14 mouse cellular contexts compared by ENCODE assay signal in the genomic region with DNA sequence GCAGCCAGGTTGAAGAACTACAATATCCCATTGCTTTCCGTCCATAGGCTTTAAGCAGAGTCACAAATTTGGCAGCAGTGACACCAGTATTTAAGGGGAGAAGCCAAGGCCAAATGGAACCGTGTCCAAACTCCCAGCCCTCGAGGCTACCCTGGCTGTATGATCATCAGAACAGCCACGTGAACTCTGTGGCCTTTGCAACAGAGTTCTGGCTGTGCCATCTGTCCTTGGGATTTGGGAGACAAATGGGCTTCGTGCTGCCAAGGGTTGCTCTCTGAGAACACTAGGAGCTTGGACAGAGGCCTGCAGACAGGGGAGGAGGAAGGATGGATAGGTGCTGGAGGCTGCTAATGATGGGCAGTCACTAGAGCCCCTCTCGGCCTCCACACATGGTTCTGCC.
DNase-seq lines count a peak whose midpoint lies in the region; TF ChIP-seq lines count a peak whose summit lies in the region.
"Had no signal": no experiment of that assay in that cellular context is flagged by ENCODE, and none has a peak within 500 bp of the region (broad histone marks: within the 10 kb centered on the region; RNA-seq: fewer than 3 reads in every experiment).

No protein-coding gene starts in this region.

- H3K4me3 ChIP-seq in heart, adult 2 months, result no peak overlapping the region
- no peak overlapping the region for H3K4me3 ChIP-seq in heart, embryonic 10.5 days
- H3K4me3 ChIP-seq: heart, embryonic 13.5 days had no signal

- no peak overlapping the region for H3K9ac ChIP-seq in heart, adult 2 months (ENCODE audit: low read depth, low read length)
- H3K9ac ChIP-seq: heart, embryonic 13.5 days; liver, embryonic 14.5 days had no signal

- no peak for TF ChIP-seq POLR2A in heart, adult 2 months (IDR thresholded peaks at IDR 0.05; ENCODE audit: insufficient read depth, low read depth, low read length)

- no peaks in the 10 kb centered on the region for H3K27me3 ChIP-seq in heart, adult 2 months (ENCODE audit: control insufficient read depth, insufficient read depth, low read length)
- H3K27me3 ChIP-seq in heart, embryonic 10.5 days (ENCODE audit: insufficient read depth, poor library complexity, severe bottlenecking), result peaks cover 17% of the 10 kb centered on the region; the same call in 1 of the 2 replicates

- H3K9me3 ChIP-seq in heart, embryonic 10.5 days, result no peaks in the 10 kb centered on the region
- H3K9me3 ChIP-seq: heart, embryonic 13.5 days had no signal

- no peak overlapping the region for H3K27ac ChIP-seq in heart, adult 2 months
- no peak overlapping the region for H3K27ac ChIP-seq in heart, embryonic 10.5 days
- H3K27ac ChIP-seq: heart, embryonic 13.5 days; liver, embryonic 14.5 days; macrophage had no signal

- TF ChIP-seq EP300 in heart, adult 2 months (IDR thresholded peaks at IDR 0.05; ENCODE audit: insufficient read depth, low read depth, low read length), result 0 out of 2 replicates have a peak, but pooled peaks have one; percentile 36

- peak in 1 of 2 experiments; percentile 56 for DNase-seq in heart, adult 2 months
- no peak for DNase-seq in heart, embryonic 10.5 days (ENCODE audit: low spot score)
- DNase-seq in 3T3-L1 (ENCODE audit: low read depth, low spot score), result peak; percentile 47
- DNase-seq in adrenal gland, adult 8-10 months, result peak; percentile 90
- DNase-seq in cerebellum, adult 9-10 months, result peak; percentile 94
- DNase-seq in thymus, postnatal 36 days, result no peak
- DNase-seq in c-Kit-positive CD71-positive TER-119-positive erythroid progenitor cells, embryonic 14.5 days (ENCODE audit: low spot score), result no peak
- DNase-seq in embryo, embryonic 10 days (ENCODE audit: low spot score), result no peak
- DNase-seq: kidney, adult 11 months; retina, postnatal 1 day; thymus, postnatal 4 days had no signal

- TF ChIP-seq CTCF in heart, adult 2 months (IDR thresholded peaks at IDR 0.05), result no peak

- WGBS in heart, adult 2 months, result 34% methylated on average over 6 of the region's 6 CpGs
- WGBS in heart, embryonic 10.5 days, result 59% methylated on average over 6 of the region's 6 CpGs

- H3K4me1 ChIP-seq in heart, adult 2 months (ENCODE audit: control insufficient read depth, insufficient read depth, low read length), result no peaks in the 10 kb centered on the region
- 0 out of 2 replicates have a peak, but pooled peaks cover 4% of the 10 kb centered on the region for H3K4me1 ChIP-seq in heart, embryonic 10.5 days
- H3K4me1 ChIP-seq: heart, embryonic 13.5 days had no signal

- intact Hi-C loops in heart, adult 2 months (cut with DNase I), result no loop called here

- H3K36me3 ChIP-seq in heart, adult 2 months (ENCODE audit: control insufficient read depth, insufficient read depth, low read length), result no peaks in the 10 kb centered on the region
- H3K36me3 ChIP-seq in heart, embryonic 10.5 days, result no peaks in the 10 kb centered on the region
- H3K36me3 ChIP-seq: heart, embryonic 13.5 days had no signal

- H3K79me2 ChIP-seq in heart, adult 2 months (replicated peaks; ENCODE audit: control insufficient read depth, insufficient read depth, low read length), result no peaks in the 10 kb centered on the region

Comparison
In these comparisons a context has a peak if more than half of its experiments do, and no peak if none do; other contexts are left out.
1. DNase-seq: peak in 3T3-L1 (single experiment), adrenal gland, adult 8-10 months (single experiment) and cerebellum, adult 9-10 months (single experiment); none in heart, embryonic 10.5 days (single experiment), thymus, postnatal 36 days (0 of 2), c-Kit-positive CD71-positive TER-119-positive erythroid progenitor cells, embryonic 14.5 days (single experiment) and embryo, embryonic 10 days (single experiment).